Mouse (Mus musculus) E14TG2a.4 (cell line): ENCODE data around the gene Gstm7.
A peak's percentile ranks its signal among the peaks of the same experiment; 100 is the strongest.

Source experiments
- H3K27me3 ChIP-seq: 2 replicates; pipeline ENCODE4 v1.6.1; 2014; ENCODE audit warnings: low read length, control low read depth; ENCODE audit not compliant: insufficient read depth
- H3K36me3 ChIP-seq: 2 replicates; pipeline ENCODE4 v1.6.1; 2014; ENCODE audit warnings: low read length, control low read depth; ENCODE audit not compliant: insufficient read depth
- H3K4me1 ChIP-seq: replicated peaks from 2 replicates; pipeline ENCODE4 v1.6.1; 2014; ENCODE audit warnings: low read depth, low read length, control low read depth
- H3K4me3 ChIP-seq: replicated peaks from 2 replicates; pipeline ENCODE4 v1.5.1; 2014; ENCODE audit warnings: mild to moderate bottlenecking, low read length
- H3K9me3 ChIP-seq: 2 replicates; pipeline ENCODE4 v1.6.1; 2014; ENCODE audit warnings: low read length, control low read depth
- CTCF ChIP-seq: conservative IDR thresholded peaks from 2 replicates; pipeline ENCODE4 v1.5.1; 2014; ENCODE audit warnings: low read length
- NANOG ChIP-seq: IDR thresholded peaks from 2 replicates; pipeline ENCODE4 v1.6.1; 2014; ENCODE audit warnings: borderline replicate concordance, low read length, mixed read lengths
- POU5F1 ChIP-seq: IDR thresholded peaks from 2 replicates; pipeline ENCODE4 v1.6.1; 2014; ENCODE audit warnings: low read length, borderline replicate concordance

Gene Gstm7

DNA sequence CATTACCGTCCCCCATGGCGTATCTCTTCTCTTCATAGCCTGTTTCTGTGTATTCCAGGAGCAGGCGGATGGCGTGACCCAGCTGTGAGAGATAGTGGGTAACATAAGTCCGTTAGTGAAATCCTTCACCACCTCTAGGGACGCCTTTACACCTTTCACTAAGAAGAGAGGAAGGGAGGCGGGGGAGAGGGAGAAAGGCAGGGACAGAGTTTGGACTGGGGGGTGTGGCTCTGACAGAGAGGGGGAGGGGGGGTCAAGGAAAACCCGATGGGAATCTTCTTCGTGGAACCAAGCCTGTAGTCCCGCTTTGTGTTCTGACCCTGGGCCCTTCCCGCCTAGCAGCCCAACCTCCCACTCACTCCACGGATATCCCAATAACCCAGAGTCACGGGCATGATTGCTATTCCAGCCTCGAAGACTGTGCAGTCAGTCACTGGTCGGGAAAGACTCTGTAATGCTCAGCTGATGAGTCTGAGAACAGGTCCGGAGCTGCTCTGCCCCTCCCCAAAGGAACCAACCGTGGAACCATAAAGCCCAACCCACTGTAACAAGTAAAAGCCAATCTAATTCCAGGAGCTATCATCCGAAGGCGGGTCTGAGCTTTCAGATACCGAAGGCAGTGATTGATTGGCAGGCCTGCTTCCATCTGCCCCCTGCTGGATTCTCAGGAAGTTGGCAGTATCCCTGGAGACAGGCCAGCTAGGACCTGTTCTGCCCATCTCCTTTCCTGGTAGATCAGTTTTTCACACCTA, 11.8 kb upstream of the Gstm7 start, which contains the start of gene Gstm6:
Gene Gstm6 (minus strand): TSS at position 511 of the 752 bp plus-strand sequence.
- peak; percentile 34 for TF ChIP-seq CTCF
- TF ChIP-seq POU5F1: no peak
- TF ChIP-seq NANOG: no peak
- H3K4me3 ChIP-seq: peak within 1 kb of the TSS; percentile 59
- no peaks in the 10 kb centered on the region for H3K27me3 ChIP-seq
- peaks cover 23% of the 10 kb centered on the region for H3K4me1 ChIP-seq
- peaks cover 9% of the 10 kb centered on the region for H3K9me3 ChIP-seq
- no peaks in the 10 kb centered on the region for H3K36me3 ChIP-seq

DNA sequence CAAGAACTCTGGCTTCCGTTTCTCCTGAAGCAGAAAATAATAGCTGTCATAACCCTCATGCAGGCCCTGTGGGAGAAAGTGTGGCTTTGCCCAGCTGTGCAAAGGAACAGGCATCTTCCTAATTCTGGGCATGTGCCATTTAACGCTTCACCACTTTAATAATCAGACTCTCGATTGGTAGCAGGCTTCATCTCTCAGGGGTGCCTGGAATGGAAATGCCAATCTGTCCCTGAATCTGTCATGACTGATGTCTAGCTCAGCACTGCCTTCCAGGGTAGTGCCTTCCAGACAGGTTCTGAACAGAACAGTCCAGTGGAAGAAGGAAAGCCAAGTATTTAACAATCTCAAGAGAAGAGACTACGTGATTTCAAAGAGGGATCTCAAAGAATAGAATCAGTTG, 9.6 kb upstream of the Gstm7 start:
- no peaks in the 10 kb centered on the region for H3K36me3 ChIP-seq
- no peak overlapping the region for H3K4me3 ChIP-seq
- no peaks in the 10 kb centered on the region for H3K27me3 ChIP-seq
- TF ChIP-seq CTCF: no peak
- no peak for TF ChIP-seq NANOG
- no peak for TF ChIP-seq POU5F1
- H3K4me1 ChIP-seq: peaks cover 23% of the 10 kb centered on the region
- peaks cover 9% of the 10 kb centered on the region for H3K9me3 ChIP-seq

DNA sequence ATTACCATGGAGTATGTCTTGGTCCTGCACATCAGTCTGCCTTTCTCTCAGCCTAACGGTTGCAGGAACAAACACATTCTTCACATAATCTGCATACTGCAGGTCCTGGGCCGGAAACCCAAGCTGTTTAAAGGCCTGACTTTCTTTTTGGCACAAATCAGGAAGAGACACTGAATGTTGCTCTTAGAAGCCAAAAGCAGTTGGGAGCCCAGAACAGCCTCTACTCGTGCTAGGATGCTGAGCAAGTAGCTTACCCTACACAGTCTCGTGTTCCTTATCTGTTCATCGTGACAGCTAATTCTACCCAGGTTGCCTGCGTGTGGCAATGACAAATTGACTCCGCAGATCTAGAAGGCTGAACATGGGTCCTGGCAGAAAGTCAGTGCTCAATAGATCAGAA, 8.9 kb upstream of the Gstm7 start:
- no peak overlapping the region for H3K4me3 ChIP-seq
- peaks cover 9% of the 10 kb centered on the region for H3K9me3 ChIP-seq
- H3K27me3 ChIP-seq: no peaks in the 10 kb centered on the region
- H3K36me3 ChIP-seq: no peaks in the 10 kb centered on the region
- TF ChIP-seq NANOG: no peak
- no peak for TF ChIP-seq POU5F1
- H3K4me1 ChIP-seq: peaks cover 23% of the 10 kb centered on the region

DNA sequence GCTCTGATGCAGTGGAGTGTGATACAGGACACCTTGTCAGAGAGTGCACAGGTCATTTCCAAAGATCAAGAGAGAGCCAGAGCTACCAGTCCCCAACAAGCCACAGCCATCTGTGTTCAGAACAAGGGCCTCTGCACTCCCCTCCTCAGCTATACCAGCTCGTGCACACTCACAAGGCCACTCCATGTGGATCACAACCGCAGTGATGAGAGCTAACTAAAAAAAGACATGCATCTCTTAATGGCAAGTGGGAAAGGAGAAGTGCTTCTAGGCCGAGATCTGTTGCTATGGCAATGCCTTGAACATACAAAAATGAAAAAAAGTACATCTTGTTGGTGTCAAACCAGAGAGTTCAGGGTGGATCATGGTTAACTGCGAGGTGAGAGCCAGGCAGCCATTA, 8.2 kb upstream of the Gstm7 start:
- H3K9me3 ChIP-seq: peaks cover 9% of the 10 kb centered on the region
- no peaks in the 10 kb centered on the region for H3K36me3 ChIP-seq
- H3K27me3 ChIP-seq: no peaks in the 10 kb centered on the region
- no peak overlapping the region for H3K4me3 ChIP-seq
- TF ChIP-seq POU5F1 (no peak), NANOG (no peak), CTCF (no peak)
- H3K4me1 ChIP-seq: peaks cover 23% of the 10 kb centered on the region

DNA sequence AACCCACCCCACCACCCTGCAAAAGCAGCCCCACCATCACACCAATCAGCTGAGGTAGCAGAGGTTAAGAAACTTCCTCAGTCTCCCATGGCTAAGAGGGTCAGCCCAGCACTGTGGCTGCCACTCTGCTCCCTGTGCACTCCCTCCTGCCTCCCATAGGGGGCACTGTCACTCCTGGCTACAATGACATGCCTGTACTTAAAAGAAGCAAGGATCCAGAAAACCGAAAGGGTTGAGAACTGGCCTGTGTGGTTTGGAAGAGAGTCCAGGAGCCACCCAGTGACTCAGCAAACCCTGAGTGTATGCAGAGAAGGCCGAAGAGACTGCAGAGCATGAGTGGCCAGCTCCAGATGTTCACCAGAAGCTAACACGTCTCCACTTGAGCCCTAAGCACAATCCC, 7.8 kb upstream of the Gstm7 start:
- Histone ChIP-seq H3K4me3 (no peak overlapping the region), H3K4me1 (peaks cover 23% of the 10 kb centered on the region), H3K27me3 (no peaks in the 10 kb centered on the region), H3K9me3 (peaks cover 9% of the 10 kb centered on the region), H3K36me3 (no peaks in the 10 kb centered on the region)
- TF ChIP-seq POU5F1 (no peak), CTCF (peak; percentile 98)

DNA sequence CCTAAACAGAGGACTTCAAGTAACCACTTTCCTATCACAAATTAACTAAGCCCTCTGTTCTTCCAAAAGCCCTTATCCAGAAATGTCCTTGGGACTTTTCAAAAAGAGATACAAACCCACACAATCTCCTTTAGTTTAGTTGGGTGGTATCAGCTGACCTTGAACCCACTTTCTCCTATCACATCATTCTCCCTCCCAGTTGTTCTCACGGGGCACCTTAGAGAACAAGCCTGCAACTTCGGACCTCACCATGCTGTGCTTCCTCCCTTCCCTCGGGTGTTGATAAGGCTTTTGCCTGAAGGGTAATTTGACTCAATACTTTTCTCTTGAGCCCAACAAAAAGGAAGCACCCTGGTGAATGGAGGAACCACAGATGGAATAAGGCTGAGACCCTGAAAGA, 4.3 kb upstream of the Gstm7 start:
- Histone ChIP-seq H3K27me3 (peaks cover 3% of the 10 kb centered on the region; the same call in 1 of the 2 replicates), H3K4me3 (no peak overlapping the region), H3K4me1 (peaks cover 31% of the 10 kb centered on the region), H3K36me3 (no peaks in the 10 kb centered on the region), H3K9me3 (no peaks in the 10 kb centered on the region)
- TF ChIP-seq CTCF: no peak
- no peak for TF ChIP-seq NANOG
- TF ChIP-seq POU5F1: no peak

DNA sequence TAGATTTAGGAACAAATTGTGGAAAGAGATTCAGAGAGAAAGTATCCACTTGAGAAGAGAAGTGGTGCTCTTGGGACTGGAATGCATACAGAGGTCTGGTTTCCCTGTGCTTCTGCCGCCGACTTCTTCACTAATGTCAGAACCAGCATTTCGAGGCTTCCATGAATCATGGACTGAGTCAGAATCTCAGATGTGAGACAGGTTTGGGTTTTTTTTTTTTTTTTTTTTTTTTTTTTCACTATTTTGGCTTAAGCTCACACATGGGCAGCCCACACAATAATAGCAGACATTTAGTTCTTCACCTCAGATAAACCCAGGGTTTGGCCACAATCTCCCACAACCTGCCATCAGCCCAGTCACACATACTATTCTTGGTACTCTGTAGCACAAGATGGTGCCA, 3.7 kb upstream of the Gstm7 start:
- Histone ChIP-seq H3K27me3 (peaks cover 3% of the 10 kb centered on the region; the same call in 1 of the 2 replicates), H3K4me1 (peaks cover 29% of the 10 kb centered on the region), H3K36me3 (no peaks in the 10 kb centered on the region), H3K4me3 (no peak overlapping the region), H3K9me3 (no peaks in the 10 kb centered on the region)
- TF ChIP-seq POU5F1: no peak
- no peak for TF ChIP-seq NANOG

DNA sequence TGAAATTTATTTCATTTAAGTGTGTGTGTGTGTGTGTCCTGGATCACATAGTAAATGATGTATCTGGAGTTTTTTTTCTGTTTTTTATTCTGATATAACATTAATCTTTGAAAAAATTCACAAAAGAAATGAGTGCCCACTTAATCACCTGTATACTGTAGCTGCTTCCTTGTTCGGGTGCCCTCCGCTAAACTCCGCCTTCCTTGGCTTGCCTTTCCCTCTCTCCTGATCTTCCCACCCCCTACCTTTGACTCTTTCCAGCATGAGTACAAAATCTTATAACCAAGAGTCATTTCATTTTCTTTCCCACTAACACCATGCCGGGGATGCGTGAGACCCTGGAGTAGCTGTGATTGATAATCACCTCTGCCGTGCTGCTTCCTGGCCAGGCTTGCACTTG, 511 bp upstream of the Gstm7 start:
- Histone ChIP-seq H3K9me3 (no peaks in the 10 kb centered on the region), H3K4me1 (peaks cover 16% of the 10 kb centered on the region), H3K4me3 (no peak overlapping the region), H3K36me3 (no peaks in the 10 kb centered on the region), H3K27me3 (peaks cover 3% of the 10 kb centered on the region; the same call in 1 of the 2 replicates)
- no peak for TF ChIP-seq NANOG
- no peak for TF ChIP-seq CTCF
- TF ChIP-seq POU5F1: no peak

DNA sequence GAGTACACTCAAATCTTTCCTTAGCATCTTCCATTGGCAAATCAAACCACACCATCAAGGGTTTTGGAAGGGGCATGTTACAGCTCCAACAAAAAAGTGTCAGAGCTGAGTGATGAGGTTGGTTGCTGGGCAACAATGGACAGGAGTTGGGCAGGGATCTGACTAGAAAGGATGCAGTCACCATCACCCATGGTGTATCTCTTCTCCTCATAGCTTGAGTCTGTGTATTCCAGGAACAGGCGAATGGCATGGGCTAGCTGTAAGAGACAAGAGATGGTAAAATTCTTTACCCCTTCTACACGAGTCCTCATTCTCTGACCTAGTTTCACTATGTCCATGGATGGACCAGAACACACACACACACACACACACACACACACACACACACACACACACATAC, 483 bp downstream of the Gstm7 start:
- no peaks in the 10 kb centered on the region for H3K36me3 ChIP-seq
- H3K4me3 ChIP-seq: 0 out of 2 replicates have a peak overlapping the region, but pooled peaks have one; percentile 26
- peaks cover 3% of the 10 kb centered on the region; the same call in 1 of the 2 replicates for H3K27me3 ChIP-seq
- H3K9me3 ChIP-seq: no peaks in the 10 kb centered on the region
- TF ChIP-seq NANOG (no peak), CTCF (no peak), POU5F1 (no peak)
- peaks cover 16% of the 10 kb centered on the region for H3K4me1 ChIP-seq
